Mouse (Mus musculus) frontal cortex, postnatal 25 days (tissue): ENCODE results near the gene Gm43518.

ENCODE experiments used
- DNase-seq, 2 experiments: peaks; one replicate each; pipeline ENCODE4 v3.0.0; 2022; ENCODE audit warnings: low spot score in 2 of 2

Gene Gm43518

DNA sequence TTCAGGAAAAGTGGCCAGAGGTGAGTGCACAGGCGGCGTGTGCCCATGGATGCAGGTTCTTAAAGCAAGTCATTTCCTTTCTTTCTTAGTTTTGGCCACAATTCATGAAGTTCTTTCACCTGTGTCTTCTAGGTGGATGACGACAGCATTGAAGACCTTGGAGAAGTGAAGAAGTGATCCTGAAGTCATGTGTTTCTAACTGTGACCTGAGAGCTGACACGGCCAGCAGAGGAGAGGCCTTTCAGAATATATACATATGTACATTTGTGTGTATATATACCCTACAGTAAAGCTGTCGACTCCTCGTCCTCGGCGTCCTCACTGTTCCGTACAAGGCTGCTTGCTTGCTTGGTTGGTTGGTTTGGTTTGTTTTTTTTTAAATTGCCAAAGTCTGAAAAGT lies at the start of gene Gm43518:
Gene Gm43518 (plus strand): TSS at position 301 of the 400 bp plus-strand sequence.
- no peak for DNase-seq

DNA sequence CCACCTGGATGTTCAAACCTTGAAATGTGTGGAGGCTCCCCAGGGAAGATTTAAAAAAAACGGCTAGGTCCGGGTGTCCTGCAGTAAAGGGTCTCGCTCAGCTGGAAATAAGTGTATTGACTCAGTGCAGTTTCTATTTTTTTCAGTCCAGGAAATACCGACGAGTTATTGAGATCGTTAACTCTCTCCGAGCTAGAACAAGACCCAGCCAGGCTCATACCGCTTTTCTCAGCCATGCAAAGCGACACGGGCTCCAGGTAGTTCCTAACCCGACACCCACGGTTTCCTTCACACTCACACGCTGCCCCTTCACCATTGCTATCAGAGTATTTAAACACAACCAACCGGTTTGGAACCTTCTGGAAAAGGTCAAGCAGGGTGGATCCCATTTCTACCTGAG lies 49.2 kb upstream of the Gm43518 start:
- DNase-seq = no peak

DNA sequence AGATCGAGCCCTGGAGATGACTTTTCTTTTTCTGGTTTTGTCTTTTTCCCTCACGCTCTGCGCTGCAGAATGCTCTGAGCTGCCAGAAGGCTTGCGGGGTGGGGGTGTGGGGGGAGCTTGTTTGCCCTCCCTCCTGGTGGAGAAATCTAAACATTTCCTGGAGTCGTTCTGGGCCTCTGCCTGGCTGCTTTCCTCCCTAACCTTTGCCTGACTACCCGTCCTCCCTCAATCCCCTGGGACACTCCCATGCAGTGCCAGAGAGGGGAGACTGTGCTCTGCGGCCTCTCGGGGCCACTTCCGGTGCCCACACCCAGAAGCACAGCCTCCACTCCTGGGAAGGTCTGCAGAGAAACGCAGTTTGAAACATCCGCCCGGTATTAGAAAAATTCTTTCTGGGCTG lies 47.3 kb upstream of the Gm43518 start, which contains the start of gene Hcar1:
Gene Hcar1 (minus strand): TSS at position 93 of the 400 bp plus-strand sequence.
- DNase-seq = no peak

DNA sequence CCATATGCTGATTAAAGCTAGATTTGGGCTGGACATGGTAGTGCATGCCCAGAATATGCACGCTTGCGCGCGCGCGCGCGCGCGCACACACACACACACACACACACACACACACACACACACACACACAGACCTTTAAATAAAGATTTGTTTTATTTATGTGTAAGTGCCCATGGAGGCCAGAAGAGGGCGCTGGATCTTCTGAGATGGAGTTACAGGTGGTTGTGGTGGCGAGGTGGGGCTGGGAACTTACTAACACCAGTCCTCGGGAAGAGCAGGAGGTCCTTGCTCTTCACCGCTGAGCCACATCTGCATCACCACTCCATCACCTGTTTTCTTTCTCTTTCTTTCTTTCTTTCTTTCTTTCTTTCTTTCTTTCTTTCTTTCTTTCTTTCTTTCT lies 46.4 kb upstream of the Gm43518 start:
- no peak for DNase-seq

DNA sequence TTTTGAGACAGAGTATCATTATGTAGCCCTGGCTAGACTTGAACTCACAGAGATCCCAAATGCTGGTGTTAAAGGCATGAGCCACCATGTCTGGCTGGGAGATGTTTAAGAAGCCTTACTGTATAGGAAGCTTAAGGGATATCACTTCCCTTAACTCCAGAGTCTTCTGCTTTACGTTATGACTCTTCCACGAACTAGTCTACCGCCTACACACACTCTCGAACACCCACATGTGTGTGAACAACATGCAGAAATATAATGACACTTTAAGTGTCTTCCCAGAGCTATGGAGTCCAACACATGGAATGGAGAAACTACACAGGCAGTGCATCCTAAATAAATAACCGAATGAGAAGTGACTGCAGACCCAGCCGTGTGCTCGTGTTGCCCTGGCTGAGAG lies 43.3 kb upstream of the Gm43518 start:
- DNase-seq = no peak

DNA sequence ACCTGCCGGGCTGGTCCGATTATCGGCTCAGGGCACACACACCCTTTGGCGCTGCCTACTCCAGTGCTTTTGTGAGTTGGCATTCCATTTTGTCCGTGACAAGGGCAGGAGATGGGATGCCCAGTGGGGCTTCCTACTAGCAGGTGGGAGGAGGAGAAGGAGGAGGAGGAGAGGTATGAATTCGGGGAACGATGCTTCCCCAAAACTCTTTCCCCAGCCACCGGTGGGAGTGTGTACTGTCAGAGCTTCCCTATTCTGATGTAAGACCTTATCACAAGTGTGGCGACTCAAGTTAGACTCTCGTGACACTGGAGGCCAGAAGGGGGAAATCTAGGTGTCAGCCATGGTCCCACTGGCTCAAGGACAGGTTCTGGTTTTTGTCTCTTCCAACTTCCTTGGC lies 42.9 kb upstream of the Gm43518 start:
- DNase-seq = no peak

DNA sequence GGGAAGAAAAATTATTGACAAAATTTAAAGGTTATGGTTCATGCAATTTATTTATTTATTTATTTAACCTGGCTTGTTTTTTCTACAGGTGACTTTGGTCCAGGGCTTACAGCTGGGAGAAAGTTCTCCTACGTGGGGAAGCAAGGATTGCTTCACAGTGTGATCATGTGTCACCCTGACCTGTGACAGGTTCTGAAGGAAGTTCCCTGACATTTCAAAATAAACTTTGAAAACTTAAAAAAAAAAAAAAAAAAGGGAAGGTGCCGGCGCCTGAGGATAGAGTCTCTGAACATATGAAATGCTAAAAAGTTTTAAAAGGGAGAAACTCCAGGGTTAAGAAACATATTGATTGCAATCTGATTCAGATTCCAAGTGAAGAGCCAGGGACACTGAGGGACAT lies 40.9 kb upstream of the Gm43518 start:
- no peak for DNase-seq

DNA sequence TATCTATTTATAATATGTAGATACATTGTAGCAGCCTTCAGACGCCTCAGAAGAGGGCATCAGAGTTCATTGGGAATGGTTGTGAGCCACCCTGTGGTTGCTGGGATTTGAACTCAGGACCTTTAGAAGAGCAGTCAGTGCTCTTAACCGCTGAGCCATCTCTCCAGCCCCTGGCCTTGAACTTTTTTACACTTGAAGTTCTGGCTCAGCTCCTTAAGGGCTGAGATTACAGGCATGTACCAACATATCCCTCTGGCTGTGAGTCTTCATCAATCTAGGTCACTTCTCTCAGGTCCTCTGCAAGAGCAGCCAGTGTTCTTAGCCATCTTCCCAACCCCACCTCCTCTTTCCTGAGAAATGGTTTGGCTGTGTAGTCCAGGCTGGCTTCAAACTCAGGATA lies 36.9 kb upstream of the Gm43518 start:
- DNase-seq = no peak

DNA sequence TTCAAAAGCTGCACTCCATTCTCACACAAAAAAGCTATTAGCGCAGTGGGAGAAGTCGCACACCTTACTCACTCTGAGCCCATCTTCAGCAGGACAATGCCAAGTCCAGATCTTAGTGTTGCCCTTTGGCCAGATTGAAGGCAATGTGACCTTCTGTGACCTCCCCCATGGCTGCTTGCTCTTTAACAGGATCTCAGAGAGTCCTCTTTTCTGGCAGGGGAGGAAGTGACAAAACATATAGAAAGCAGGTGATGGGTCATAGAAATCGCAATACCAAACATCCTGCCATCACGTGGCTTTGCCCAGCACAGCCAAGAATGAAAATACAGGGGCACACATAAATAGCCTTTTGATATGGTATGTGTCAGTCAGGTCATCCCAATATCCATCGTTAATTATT lies 36.2 kb upstream of the Gm43518 start:
- no peak for DNase-seq

DNA sequence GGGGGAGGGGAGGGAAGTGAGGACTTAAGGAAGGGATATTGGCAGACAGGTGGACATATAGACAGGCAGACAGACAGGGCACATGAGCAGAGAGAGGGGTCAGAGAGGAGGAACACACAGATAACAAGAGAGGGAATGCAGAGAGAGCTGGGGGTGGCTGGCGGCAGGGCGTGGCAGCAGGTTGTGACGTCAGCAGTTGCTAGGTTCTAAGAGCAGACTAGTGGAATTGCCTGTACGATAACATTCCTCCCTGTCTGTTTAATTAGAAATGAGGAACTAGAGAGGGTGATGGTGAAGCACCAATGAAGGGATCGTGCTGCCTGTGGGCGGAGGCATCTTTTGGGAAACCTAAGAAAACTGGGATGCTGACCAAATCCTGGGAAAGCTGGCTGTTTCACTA lies 35.5 kb upstream of the Gm43518 start:
- DNase-seq = no peak

DNA sequence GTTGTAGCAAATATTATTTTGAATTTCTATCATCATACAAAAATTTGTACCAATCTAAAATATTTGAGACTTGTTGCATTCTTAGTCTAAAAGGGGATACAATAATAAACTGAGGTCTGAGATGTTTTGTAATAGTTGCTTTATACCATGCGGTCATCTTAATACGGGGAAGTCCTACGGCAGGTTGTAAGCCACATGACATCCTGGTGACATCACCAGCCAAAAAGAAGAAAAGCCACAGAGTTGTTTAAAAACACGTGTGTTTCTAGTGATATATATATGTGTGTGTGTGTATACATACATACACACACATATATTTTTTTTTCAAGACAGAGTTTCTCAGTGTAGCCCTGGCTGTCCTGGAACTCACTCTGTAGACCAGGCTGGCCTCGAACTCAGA lies 33.7 kb upstream of the Gm43518 start:
- DNase-seq = no peak

DNA sequence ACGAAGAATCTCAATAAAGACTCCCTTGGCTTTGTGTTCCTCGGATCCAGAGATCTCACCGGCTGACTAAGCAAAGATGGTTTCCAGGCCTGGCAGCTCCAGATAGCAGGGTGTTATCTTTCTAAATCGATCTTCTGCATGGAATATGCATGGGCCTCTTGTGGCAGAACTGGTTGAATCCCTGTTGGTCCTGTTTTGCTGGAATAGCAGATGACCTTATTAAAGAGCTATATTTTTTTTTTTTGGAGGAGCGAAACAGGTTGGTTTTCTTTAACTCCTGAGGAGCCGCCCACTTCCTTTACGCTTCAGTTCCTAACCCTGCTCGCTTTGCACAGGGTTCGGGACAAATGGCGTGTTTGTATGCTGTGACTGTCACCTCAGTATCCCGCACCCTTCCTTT lies 30.8 kb upstream of the Gm43518 start:
- no peak for DNase-seq

DNA sequence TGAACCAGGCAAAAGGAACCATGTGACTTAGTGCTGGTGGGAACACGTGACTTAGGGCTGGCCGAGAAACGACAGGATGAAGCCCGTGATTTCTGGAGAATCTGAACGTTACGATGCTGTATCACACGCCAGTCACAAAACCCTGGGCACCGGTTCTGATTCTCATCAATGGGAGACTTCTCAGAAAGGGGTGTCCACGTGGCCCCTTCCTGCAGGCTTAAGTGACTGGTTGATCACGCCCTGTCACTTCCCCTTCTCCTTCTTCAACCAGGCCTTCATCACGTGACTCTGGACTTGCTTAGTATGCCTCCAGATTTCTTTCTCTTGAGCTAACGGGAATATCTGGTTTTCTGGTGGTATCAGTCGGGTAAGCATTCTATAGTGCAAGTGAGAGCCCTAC lies 29.9 kb upstream of the Gm43518 start:
- DNase-seq = no peak

DNA sequence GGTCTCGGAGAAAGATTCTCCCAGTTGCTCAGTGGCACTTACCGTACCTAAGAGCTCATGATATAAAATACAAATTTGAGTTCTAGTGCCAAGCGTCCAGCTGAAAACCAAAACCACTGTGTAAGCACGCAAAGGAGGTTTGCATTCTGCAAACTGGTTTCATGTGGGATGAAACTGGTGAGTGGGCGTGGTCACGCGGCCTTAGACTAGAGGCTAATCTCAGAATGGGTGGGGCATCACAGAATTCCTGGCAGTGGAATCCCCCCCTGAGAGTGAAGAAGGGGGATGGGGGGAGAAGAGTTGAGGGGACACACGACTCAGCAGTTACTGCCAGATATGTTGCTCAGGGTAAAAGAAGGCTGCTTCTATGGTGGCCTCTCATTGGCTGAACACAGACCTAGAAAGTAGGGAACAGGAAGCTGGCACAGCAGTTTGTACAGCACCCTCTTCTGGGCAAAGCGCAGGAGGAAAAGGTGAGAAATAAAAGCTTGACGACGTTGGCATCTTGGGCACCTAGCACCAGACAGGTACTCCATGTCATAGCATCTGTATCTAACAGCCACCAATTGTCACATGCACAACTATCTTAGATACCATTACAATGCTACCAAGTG lies 23.1 kb upstream of the Gm43518 start:
- no peak for DNase-seq

DNA sequence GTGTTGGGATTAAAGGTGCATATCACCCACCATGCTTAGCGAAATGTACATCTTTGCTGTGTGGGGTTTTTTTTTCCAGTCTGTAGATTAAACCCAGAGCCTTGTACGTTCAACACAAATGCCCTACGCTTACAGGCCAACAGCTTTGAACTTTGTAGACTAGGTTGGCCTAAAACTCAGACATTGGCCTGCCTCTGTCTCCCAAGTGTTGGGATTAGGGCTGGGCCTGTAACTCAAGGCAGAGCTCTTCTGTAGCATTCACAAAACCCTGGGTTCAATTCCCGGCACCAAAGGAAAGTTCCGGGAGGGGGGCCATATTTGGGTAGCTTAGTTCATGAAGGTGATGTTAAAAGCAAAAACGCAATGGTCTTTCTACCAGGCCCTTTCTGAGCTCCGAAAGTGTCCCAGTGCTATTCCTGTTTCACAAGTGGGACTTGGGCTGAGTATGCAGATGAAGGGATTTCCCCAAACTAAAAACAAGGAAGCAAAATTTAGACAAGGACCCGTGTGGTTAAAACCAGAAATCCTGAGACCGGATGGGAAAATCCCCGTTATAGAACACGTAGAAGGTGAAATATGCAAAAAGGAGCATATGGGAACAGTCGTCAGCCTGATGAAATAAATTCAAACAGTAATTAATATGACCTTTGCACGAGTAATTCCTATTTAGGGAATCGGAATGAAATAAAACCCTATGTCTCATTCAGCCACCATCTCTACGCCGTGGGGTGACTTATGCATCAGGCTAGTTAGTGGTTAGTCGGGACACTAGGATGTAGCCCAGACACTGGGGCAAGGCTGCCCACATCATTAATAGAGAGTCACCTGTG lies 20.9 kb upstream of the Gm43518 start:
- no peak for DNase-seq

DNA sequence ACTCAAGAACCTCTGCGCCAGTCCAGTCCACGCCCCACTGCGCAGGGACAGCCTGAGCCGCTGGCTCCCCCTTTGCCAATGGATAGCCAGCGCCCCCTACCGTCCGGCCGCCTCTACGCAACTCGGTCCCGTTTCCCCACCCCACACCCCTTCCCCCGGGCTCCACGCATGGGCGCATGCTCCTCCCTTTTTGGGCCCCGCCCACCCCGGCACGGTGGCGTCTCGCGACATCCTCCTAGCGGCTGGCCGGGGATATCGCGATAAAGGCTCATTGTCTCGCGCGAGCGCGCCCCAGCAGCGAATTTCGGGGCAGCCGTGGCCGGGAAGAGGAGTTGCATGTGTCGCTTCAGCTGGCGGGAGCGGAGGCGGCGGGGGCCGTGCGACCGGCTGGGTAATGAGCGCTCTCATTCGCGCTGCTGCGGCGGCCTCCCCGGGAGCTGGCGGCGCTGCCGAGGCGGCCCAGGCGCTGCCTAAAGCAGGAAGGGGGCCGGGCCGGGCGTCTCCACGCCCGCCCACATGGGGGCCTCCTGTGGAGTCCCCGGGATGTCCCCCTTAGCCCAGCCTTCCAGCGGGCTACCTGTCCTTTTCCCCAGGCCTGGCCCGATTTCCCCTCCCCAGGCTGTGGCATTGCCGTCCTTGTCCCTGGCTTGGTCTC lies 20.1 kb upstream of the Gm43518 start, which contains the start of gene Denr:
Gene Denr (plus strand): TSS at position 200 of the 655 bp plus-strand sequence.
- peak; percentile 98 to 99 for DNase-seq

DNA sequence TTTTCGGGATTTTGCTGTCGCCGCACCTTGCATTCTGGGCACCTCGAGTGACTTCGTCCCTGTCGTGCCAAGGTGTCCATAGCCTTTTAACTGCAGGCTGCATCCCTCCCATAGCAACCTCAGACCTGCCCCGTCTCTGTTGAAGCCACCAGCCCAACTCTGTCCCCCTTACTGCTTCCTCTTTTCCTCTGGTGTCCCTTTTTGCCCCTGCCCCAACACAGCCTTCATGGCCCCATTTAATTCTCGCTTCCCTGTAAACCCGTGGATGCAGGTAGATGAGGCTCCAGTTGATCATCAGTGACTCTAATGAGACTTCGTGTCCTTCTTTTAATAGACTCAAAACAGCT lies 19.6 kb upstream of the Gm43518 start:
- no peak for DNase-seq

DNA sequence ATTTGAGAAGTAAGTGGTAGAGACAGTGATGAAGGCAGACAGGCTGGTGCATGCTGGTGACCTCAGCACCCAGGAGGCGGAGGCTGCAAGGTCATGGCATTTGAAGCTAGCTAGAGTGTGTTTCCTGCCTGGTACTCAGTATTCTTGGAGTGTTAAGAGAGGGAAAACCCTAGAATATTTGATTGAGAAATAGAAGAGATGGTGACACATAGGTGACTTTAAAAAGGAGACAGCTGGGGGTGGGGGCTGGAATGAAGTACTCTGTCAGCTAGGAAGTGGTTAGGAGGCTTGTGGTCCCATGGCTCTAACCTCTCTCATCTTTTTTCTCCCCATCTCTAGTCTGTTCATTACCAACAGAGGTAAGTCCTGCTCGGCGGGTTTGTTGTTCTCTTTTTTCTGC lies 12.4 kb upstream of the Gm43518 start:
- DNase-seq = no peak

DNA sequence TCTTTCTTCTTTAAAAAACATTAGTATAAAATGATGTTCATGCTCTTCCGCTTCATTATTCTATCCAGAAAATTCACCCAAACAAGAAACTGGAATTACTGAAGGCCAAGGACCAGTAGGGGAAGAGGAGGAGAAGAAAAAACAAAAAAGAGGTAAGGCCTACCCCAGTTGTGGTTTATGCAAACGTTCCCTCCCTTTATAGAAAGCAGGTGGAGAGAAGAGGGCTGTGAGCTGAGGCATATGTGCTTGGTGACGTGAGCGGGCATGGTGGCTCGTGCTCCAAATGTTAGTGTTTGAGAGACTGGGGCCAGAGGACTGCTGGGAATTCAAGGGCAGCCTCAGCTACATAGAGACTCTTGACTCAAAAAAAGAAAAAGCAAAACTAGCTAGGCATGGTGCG lies 5.1 kb upstream of the Gm43518 start:
- no peak for DNase-seq

DNA sequence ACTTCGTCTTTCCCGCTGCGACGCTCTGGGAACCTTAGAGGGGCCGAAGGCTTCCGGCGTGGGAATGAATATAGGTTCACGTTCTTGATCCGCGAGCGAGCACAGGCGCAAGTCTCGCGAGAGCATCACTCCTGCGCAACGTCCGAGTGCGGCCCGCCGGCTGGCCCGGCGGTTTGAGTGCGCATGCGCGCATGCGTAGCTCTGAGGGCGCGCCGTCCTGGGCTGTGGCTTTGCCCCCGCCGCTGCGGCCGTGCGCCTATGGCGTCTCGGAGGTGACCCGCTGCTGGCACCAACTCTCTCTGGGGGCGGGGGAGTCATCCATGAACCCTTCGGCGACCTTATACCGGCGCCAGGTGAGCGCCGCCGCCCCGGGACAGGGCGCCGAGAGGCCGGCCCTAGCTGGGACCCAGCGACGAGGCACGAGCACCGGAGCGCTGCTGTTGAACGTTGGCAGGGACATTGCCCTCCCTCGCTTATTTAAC lies 3.3 kb downstream of the Gm43518 start, which contains the start of gene Ccdc62:
Gene Ccdc62 (plus strand): TSS at position 172 of the 482 bp plus-strand sequence.
- peak; percentile 82 to 86 for DNase-seq

DNA sequence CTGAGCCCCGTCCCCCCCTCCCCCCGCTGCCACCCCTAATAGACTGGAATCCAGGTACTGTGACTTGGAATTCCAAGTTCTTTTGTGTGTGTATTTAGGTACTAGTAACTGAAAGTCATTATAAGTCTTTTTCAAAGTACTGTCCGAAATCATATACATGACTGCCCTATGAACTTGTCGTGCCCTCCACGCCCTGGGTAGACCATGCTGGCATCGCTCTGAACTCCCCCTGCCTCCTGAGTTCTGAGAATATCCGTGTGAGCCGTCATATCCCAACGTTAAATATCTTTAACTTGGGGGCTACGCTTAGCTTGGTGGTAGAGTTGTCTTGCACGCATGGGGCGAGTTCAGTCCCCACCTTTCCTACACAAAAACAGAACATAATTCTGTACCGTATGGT lies 3.9 kb downstream of the Gm43518 start:
- no peak for DNase-seq

DNA sequence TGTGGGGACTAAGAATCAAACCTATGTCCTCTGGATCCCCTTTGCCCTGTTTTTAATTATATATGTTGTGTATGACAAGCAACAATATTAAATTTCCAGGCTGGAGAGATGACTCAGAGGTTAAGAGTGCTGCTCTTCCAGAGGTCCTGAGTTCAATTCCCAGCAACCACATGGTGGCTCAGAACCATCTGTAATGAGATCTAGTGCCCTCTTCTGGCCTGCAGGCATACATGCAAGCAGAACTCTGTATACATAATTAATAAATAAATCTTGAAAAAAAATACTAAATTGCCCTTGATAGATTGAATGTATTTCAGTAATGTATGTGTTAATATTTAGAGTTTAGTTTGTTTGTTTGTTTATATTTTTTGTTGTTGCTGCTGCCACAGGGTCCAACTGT lies 5.7 kb downstream of the Gm43518 start:
- DNase-seq = no peak

DNA sequence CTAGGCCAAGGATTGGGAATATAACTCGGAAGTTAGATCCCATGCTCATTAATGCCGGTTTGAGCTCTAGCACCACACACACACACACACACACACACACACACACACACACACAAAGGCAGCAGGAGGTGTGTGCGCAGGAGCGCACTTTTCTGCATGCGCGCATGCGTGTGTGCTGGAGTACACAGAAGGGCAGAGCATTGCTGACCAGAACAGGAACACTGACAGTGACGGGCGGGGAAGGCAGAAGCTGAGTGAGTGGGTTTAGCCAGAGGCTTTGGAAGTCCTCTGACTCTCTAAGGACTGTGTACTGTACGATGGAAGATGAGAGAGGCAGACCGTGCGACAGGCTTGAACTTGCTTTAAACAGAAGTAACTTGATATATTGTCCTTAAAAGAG lies 6.3 kb downstream of the Gm43518 start:
- no peak for DNase-seq
